9 mouse cellular contexts compared by ENCODE assay signal in the genomic region with DNA sequence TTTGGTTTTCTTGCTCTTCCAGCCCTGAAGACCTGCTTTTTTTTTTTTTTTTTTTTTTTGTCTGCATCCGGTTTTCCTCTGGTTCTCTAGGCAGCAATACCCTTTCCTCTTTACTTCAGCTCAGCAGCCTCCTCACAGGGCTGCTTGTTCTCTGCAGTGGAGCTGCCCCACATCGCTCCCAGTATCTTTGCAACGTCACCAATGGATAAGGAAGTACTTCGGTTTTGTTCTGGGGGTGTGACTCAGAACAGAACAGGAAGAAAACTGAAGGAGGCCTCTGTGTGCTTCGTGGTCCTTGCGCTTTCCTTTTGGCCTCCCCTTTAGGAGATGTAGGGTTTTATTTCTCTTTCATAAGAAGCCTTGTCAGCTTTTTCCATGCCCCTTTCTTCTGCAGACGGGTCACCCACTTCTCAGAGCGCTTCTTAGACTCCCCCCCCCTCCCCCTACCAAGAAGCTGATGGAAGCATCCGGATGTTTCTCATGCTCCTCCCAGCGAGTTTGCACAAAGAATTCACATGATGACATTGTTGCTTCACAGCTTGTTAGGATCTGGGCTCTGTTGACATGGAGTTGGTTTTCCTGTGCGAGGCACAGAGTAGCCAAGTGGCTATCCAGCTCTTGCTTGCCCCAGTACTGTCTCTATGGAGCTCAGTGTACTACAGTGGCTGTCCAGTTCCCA.
A peak's percentile ranks its signal among the peaks of the same experiment; 100 is the strongest.
DNase-seq lines count a peak whose midpoint lies in the region; ATAC-seq and TF ChIP-seq lines count a peak whose summit lies in the region.
"Had no signal": no experiment of that assay in that cellular context is flagged by ENCODE, and none has a peak within 500 bp of the region (broad histone marks: within the 10 kb centered on the region; RNA-seq: fewer than 3 reads in every experiment).

No protein-coding gene starts in this region.

- H3K27me3 ChIP-seq in kidney, adult 2 months (replicated peaks; ENCODE audit: control insufficient read depth, insufficient read depth, low read length) = no peaks in the 10 kb centered on the region
- no peaks in the 10 kb centered on the region for H3K27me3 ChIP-seq in kidney, embryonic 14.5 days (ENCODE audit: control insufficient read depth, insufficient read depth, low read length)
- H3K27me3 ChIP-seq in megakaryocyte, embryonic 14.5 days (replicated peaks) = peaks cover 1% of the 10 kb centered on the region
- H3K27me3 ChIP-seq: CH12.LX had no signal

- no peak overlapping the region for H3K4me2 ChIP-seq in kidney, embryonic 14.5 days (replicated peaks; ENCODE audit: low read depth, low read length)

- no peaks in the 10 kb centered on the region for H3K36me3 ChIP-seq in kidney, adult 2 months (ENCODE audit: control insufficient read depth, insufficient read depth, low read length)
- no peaks in the 10 kb centered on the region for H3K36me3 ChIP-seq in kidney, embryonic 14.5 days (ENCODE audit: control insufficient read depth, insufficient read depth, low read length)
- H3K36me3 ChIP-seq in megakaryocyte, embryonic 14.5 days (replicated peaks; ENCODE audit: low read length) = no peaks in the 10 kb centered on the region

- H3K9me3 ChIP-seq in kidney, embryonic 14.5 days (ENCODE audit: control insufficient read depth, low read length) = no peaks in the 10 kb centered on the region
- H3K9me3 ChIP-seq in megakaryocyte, embryonic 14.5 days = peaks cover 21% of the 10 kb centered on the region

- no peak for TF ChIP-seq POLR2A in kidney, adult 2 months (IDR thresholded peaks at IDR 0.05; ENCODE audit: low read depth, low read length)

- H3K4me1 ChIP-seq in kidney, adult 2 months (ENCODE audit: control insufficient read depth, insufficient read depth, low read length) = no peaks in the 10 kb centered on the region
- H3K4me1 ChIP-seq in kidney, embryonic 14.5 days (ENCODE audit: control insufficient read depth, insufficient read depth, low read length) = 0 out of 2 replicates have a peak, but pooled peaks cover 4% of the 10 kb centered on the region
- peaks cover 45% of the 10 kb centered on the region for H3K4me1 ChIP-seq in megakaryocyte, embryonic 14.5 days

- H3K27ac ChIP-seq in kidney, adult 2 months (ENCODE audit: insufficient read depth, low read depth, low read length) = 0 out of 2 replicates have a peak overlapping the region, but pooled peaks have one; percentile 9
- H3K27ac ChIP-seq in kidney, embryonic 14.5 days (ENCODE audit: low read depth, low read length) = no peak overlapping the region

- no peak for ATAC-seq in kidney, embryonic 14.5 days (ENCODE audit: low FRiP score, low TSS enrichment)
- ATAC-seq in granulocyte monocyte progenitor cell, adult 5-6 weeks (replicated peaks; ENCODE audit: poor library complexity, severe bottlenecking) = peak; percentile 96
- peak; percentile 77 to 83 for ATAC-seq in hematopoietic stem cell, adult 5-6 weeks (replicated peaks in 1 of 2; ENCODE audit: insufficient read depth in 1 of 2, low FRiP score in 2 of 2, low TSS enrichment in 1 of 2, low read depth in 1 of 2, poor library complexity in 2 of 2, severe bottlenecking in 2 of 2)

- no peak for TF ChIP-seq CTCF in kidney, adult 2 months (conservative IDR thresholded peaks at IDR 0.05; ENCODE audit: insufficient read depth, insufficient read length, low read depth, low read length)

- WGBS in kidney, adult 2 months = 51% methylated on average over 11 of the region's 11 CpGs
- WGBS in kidney, embryonic 14.5 days = 77% methylated on average over 11 of the region's 11 CpGs

- DNase-seq in kidney, adult 2 months = peak; percentile 37
- no peak for DNase-seq in layer of hippocampus, adult 9-10 months (ENCODE audit: low spot score)
- no peak for DNase-seq in frontal cortex, postnatal 14 days (ENCODE audit: low spot score in 2 of 2)
- no peak for DNase-seq in layer of hippocampus, adult 18-20 months (ENCODE audit: low spot score in 2 of 2)

- H3K4me3 ChIP-seq in kidney, adult 2 months (ENCODE audit: insufficient read depth, low read depth, low read length) = no peak overlapping the region
- no peak overlapping the region for H3K4me3 ChIP-seq in kidney, embryonic 14.5 days (ENCODE audit: low read length)
- peak overlapping the region; percentile 81 for H3K4me3 ChIP-seq in megakaryocyte, embryonic 14.5 days (replicated peaks)

- H3K9ac ChIP-seq in kidney, embryonic 14.5 days (ENCODE audit: low read depth, low read length) = no peak overlapping the region
